Mouse (Mus musculus) liver, embryonic 16.5 days (tissue): Measurements from ENCODE around the gene Atg3. TPM values are rescaled to one million over a fixed set of nuclear protein-coding genes. Genes with fewer than 3 reads are reported as not detected.
A peak's percentile ranks its signal among the peaks of the same experiment; 100 is the strongest.

Experiments
- ATAC-seq: fragments of 200-750 bp; cut with Nextera tagmentation; 2 replicates; pipeline ENCODE4 v1.8.0; 2017; ENCODE audit warnings: low read depth, mild to moderate bottlenecking, moderate number of reproducible peaks, moderate library complexity
- H3K27ac ChIP-seq: fragments of 300-500 bp; sonication (generic); 2 replicates; pipeline ENCODE4 v1.5.1; 2014; ENCODE audit warnings: mild to moderate bottlenecking, low read length
- H3K27me3 ChIP-seq: fragments of 300-500 bp; sonication (generic); 2 replicates; pipeline ENCODE4 v1.6.1; 2014; ENCODE audit warnings: low read depth, low read length, mixed read lengths; ENCODE audit not compliant: control insufficient read depth, insufficient read depth
- H3K36me3 ChIP-seq: fragments of 300-500 bp; sonication (generic); 2 replicates; pipeline ENCODE4 v1.6.1; 2014; ENCODE audit warnings: mild to moderate bottlenecking; ENCODE audit not compliant: control insufficient read depth, insufficient read depth
- H3K4me1 ChIP-seq: fragments of 300-500 bp; sonication (generic); 2 replicates; pipeline ENCODE4 v1.6.1; 2014; ENCODE audit warnings: low read depth, low read length, mixed read lengths; ENCODE audit not compliant: control insufficient read depth
- H3K4me2 ChIP-seq: fragments of 300-500 bp; sonication (generic); 2 replicates; pipeline ENCODE4 v1.6.1; 2014; ENCODE audit warnings: low read depth, low read length, mixed read lengths
- H3K4me3 ChIP-seq: fragments of 300-500 bp; sonication (generic); 2 replicates; pipeline ENCODE4 v1.5.1; 2014; ENCODE audit warnings: low read depth, mild to moderate bottlenecking, low read length
- H3K9ac ChIP-seq: fragments of 300-500 bp; sonication (generic); 2 replicates; pipeline ENCODE4 v1.6.1; 2014; ENCODE audit warnings: low read depth, low read length
- H3K9me3 ChIP-seq: fragments of 300-500 bp; sonication (generic); replicated peaks from 2 replicates; pipeline ENCODE4 v1.6.1; 2016; ENCODE audit warnings: low read length; ENCODE audit not compliant: control insufficient read depth
- WGBS: fragments of 180-500 bp; shearing (Covaris S2); extraction: QIAGEN DNeasy Blood & Tissue Kit; methylation state at CpG from one replicate; pipeline ENCODE4 v1.1.7; 2014; ENCODE audit not compliant: insufficient replicate concordance; 5-methylcytosine and 5-hydroxymethylcytosine counted together
- polyA plus RNA-seq: library from polyadenylated mRNA; unstranded; fragments of >200 nt; fragmentation: Nextera tagmentation; extraction: Ambion mirVana; gene quantifications from 2 replicates; pipeline ENCODE4 v1.2.1, GENCODE M21; 2015

Gene Atg3
- polyA plus RNA-seq, 1 experiment from 2014 or later = 14.8 TPM

DNA sequence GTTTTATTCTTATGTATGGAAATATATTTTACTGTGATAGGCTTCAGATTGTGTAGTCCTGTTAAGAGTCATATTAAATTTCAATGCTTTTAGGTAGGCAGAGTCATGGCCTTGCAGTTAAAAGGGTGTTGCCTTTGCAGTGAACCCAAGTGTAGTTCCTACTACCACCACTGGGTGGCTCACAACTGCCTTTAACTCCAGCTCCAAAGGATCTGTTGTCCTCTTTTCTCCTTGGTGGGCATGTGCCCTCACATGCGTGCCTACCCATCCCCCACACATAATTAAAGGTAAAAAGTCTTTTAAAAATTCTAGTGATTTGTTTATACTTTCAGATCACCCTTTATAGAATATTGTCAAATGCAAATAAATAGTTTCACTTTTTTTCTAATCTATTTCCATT, 34.0 kb downstream of the Atg3 start:
- 4% methylated on average over 1 of the region's 1 CpGs for WGBS
- ATAC-seq = 0 out of 2 replicates have a peak, but pooled peaks have one; percentile 21

DNA sequence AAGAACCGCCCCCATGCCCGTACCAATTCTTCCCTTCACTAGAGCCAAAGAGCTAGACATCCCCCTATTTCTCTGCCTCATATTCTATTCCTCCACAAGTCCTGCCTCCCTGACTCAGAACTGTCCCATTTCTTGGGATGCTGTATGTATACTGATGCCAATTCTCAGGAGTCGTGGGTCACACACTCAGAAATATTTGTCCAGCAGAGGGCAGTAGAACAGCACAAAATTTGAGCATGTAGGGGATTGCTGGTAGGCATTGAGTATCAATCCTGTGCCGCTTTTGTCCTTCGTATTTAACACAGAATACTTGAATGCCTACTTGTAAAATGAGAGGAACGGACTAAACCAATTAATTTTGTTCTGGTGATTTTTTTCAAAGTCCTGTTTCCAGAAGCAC, 38.2 kb downstream of the Atg3 start:
- no peak overlapping the region for H3K4me3 ChIP-seq
- no peak overlapping the region for H3K27ac ChIP-seq
- H3K36me3 ChIP-seq = no peaks in the 10 kb centered on the region
- H3K9ac ChIP-seq = no peak overlapping the region
- no peaks in the 10 kb centered on the region for H3K4me1 ChIP-seq
- ATAC-seq = no peak
- WGBS = 38% methylated on average over 6 of the region's 6 CpGs
- no peaks in the 10 kb centered on the region for H3K9me3 ChIP-seq
- no peak overlapping the region for H3K4me2 ChIP-seq
- no peaks in the 10 kb centered on the region for H3K27me3 ChIP-seq

More for the DNA sequence above, 34.0 kb downstream of the Atg3 start:
- Histone ChIP-seq H3K9ac (no peak overlapping the region), H3K4me1 (no peaks in the 10 kb centered on the region), H3K4me2 (no peak overlapping the region), H3K27ac (no peak overlapping the region), H3K36me3 (no peaks in the 10 kb centered on the region), H3K27me3 (no peaks in the 10 kb centered on the region), H3K9me3 (no peaks in the 10 kb centered on the region), H3K4me3 (no peak overlapping the region)

DNA sequence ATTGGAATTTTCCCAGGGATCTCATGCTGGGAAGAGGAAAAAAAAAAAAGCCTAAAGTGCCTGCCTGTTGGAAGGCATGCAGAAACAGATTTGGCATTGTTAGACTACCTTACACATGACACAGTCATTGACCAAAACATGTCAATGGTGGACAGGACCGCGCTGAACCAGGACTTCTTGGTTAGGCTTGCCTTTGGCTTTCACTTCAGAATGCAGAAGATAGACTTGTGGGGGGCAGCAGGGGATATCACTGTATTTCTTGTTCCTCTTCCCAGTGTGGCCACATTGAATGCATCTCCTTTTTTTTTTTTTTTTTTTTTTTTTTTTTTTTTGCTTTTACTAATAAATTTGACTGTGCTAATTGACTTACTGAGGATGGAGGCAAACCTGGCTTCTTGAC, 42.8 kb downstream of the Atg3 start:
- H3K4me2 ChIP-seq = no peak overlapping the region
- no peak overlapping the region for H3K27ac ChIP-seq
- no peak overlapping the region for H3K4me3 ChIP-seq
- WGBS = 51% methylated on average over 2 of the region's 2 CpGs
- ATAC-seq = no peak
- H3K9me3 ChIP-seq = no peaks in the 10 kb centered on the region
- H3K9ac ChIP-seq = no peak overlapping the region
- no peaks in the 10 kb centered on the region for H3K36me3 ChIP-seq
- H3K4me1 ChIP-seq = no peaks in the 10 kb centered on the region
- H3K27me3 ChIP-seq = no peaks in the 10 kb centered on the region

DNA sequence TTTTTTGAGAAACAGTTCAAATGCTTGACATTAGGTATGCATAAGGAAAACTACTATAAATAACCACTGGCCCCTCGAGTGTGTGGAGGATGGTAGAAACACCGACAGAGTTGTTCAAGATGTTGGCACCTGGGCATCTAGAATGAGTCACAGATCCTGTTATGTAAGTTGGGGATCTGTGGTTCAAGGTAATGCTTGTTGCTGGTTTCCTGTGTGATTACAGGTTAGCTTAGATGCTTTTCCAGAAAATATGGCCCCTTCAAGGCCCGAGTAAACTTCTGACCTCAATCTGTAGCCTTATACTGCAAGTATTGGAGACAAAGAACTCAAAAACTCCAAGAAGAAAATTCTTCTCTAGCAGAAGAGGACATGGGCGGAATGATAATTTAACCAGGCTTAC, 45.9 kb downstream of the Atg3 start:
- Histone ChIP-seq H3K4me2 (no peak overlapping the region), H3K27ac (no peak overlapping the region), H3K4me3 (no peak overlapping the region), H3K27me3 (no peaks in the 10 kb centered on the region), H3K36me3 (no peaks in the 10 kb centered on the region), H3K9ac (no peak overlapping the region), H3K4me1 (no peaks in the 10 kb centered on the region), H3K9me3 (no peaks in the 10 kb centered on the region)
- ATAC-seq = no peak
- WGBS = 48% methylated on average over 4 of the region's 4 CpGs

DNA sequence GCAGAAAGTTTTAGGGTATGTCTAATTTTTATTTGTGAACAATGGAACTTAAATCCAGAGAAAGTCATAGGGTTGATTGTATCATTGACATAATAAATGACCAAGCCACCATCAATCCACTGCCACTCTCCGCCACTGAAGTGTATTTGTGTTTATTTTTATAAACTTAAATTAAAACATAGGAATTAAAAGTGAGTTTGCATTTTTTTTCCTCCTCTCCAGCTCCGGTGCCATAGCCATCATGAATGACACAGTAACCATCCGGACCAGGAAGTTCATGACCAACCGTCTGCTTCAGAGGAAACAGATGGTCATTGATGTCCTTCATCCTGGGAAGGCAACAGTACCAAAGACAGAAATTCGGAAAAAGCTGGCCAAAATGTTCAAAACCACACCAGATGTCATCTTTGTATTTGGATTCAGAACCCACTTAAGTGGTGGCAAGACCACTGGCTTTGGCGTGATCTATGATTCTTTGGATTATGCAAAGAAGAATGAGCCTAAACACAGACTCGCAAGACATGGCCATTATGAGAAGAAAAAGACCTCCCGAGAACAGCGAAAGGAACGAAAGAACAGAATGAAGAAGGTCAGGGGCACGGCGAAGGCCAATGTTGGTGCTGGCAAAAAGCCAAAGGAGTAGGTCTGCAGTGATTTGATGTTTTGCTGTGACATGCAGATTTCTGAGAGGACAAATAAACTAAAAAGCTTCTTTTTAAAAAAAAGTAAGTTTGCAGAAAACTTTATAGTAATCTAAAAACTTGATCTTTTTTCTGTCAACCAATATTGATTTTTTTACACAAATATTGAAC, 46.5 kb downstream of the Atg3 start:
- H3K4me3 ChIP-seq = no peak overlapping the region
- no peaks in the 10 kb centered on the region for H3K36me3 ChIP-seq
- H3K4me2 ChIP-seq = no peak overlapping the region
- no peak overlapping the region for H3K27ac ChIP-seq
- H3K27me3 ChIP-seq = no peaks in the 10 kb centered on the region
- ATAC-seq = no peak
- WGBS = 34% methylated on average over 12 of the region's 12 CpGs
- H3K9me3 ChIP-seq = no peaks in the 10 kb centered on the region
- no peaks in the 10 kb centered on the region for H3K4me1 ChIP-seq
- H3K9ac ChIP-seq = no peak overlapping the region

DNA sequence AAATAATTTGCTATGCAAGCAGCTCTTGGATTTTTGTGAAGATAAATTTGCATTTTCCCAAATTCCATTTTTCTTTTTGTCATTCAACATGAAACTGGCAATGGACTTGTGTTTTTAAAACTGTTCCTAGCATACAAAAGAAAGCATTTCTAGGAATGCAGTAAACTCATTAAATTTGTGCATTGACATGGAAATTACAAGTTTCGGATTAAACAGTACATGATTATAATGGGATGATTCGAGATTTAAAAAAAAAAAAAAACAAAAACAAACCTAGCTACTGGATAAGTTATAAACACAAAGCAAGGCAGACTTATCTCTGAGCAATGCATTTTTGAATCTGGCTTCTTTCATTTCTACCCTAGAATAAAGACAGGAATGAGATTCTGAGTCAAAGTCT, 63.4 kb downstream of the Atg3 start:
- H3K9ac ChIP-seq = no peak overlapping the region
- H3K4me3 ChIP-seq = no peak overlapping the region
- no peaks in the 10 kb centered on the region for H3K36me3 ChIP-seq
- no peak overlapping the region for H3K27ac ChIP-seq
- H3K9me3 ChIP-seq = no peaks in the 10 kb centered on the region
- H3K4me2 ChIP-seq = no peak overlapping the region
- H3K27me3 ChIP-seq = no peaks in the 10 kb centered on the region
- no peaks in the 10 kb centered on the region for H3K4me1 ChIP-seq
- WGBS = 60% methylated on average over 2 of the region's 2 CpGs
- ATAC-seq = no peak

DNA sequence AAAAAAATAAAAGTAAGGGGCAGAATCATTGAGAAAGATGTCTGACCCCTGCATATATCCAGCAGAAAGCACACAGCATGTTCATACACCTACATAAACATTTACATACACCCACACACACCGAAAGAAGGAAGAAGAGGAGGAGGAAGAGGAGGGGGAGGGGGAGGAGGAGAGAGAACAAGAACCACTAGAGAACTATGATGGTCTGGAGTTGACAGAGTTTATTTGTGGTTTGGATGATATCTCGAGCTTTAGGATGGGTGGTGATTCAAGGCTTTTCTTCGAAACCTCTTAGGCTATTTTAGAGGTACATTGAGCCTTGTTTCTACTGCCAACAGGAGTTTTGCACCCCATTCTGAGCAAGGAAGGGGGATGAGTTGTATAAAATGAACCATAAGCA, 64.2 kb downstream of the Atg3 start:
- H3K9ac ChIP-seq = no peak overlapping the region
- H3K4me2 ChIP-seq = no peak overlapping the region
- H3K27me3 ChIP-seq = no peaks in the 10 kb centered on the region
- H3K9me3 ChIP-seq = no peaks in the 10 kb centered on the region
- H3K4me3 ChIP-seq = no peak overlapping the region
- no peak for ATAC-seq
- WGBS = 31% methylated on average over 3 of the region's 3 CpGs
- H3K36me3 ChIP-seq = no peaks in the 10 kb centered on the region
- no peak overlapping the region for H3K27ac ChIP-seq
- no peaks in the 10 kb centered on the region for H3K4me1 ChIP-seq

DNA sequence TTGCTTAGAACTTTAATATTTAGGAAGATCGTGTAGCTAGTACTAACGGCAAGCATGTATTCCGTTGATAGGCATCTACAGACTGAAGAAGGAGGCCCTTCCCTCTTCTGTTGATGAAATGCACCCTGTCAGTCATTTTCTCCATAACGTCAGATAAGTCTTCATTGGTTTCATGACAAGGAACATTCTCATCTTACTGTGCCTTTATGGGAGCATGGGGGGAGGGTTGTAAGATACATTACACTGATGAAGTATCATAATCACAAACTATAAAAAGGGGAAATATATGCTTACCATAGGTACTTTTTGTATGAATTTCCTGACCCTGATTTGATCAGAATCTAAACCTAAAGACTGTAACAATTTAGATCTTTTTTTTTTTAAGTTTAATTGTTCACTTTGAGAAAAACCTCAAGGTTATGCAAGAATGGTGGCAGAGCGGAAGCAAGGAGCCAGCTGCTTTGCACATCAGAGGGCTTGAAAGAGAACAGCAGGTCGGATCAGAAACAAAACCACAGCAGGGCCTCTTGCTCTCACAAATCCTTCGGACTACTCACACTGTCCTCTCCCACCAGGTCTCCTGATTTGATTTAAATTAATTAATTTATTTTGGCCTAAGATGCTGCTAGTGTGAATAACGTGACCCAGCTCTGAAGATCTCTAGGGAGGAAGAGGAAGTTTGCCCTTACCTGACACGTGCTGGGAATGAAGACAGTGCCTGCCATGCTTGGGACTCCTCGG, 65.2 kb downstream of the Atg3 start, which contains the start of gene Btla:
Gene Btla, plus strand, starts transcription at position 668 of the 741 bp plus-strand sequence.
- H3K9ac ChIP-seq = no peak within 1 kb of the TSS
- 29% methylated on average over 10 of the region's 10 CpGs for WGBS
- no peak within 1 kb of the TSS for H3K4me3 ChIP-seq
- H3K27me3 ChIP-seq = no peaks in the 10 kb centered on the region
- no peaks in the 10 kb centered on the region for H3K9me3 ChIP-seq
- H3K4me2 ChIP-seq = no peak within 1 kb of the TSS; the same call in 1 of the 2 replicates
- no peak within 1 kb of the TSS for H3K27ac ChIP-seq
- no peaks in the 10 kb centered on the region for H3K4me1 ChIP-seq
- no peak for ATAC-seq
- no peaks in the 10 kb centered on the region for H3K36me3 ChIP-seq

DNA sequence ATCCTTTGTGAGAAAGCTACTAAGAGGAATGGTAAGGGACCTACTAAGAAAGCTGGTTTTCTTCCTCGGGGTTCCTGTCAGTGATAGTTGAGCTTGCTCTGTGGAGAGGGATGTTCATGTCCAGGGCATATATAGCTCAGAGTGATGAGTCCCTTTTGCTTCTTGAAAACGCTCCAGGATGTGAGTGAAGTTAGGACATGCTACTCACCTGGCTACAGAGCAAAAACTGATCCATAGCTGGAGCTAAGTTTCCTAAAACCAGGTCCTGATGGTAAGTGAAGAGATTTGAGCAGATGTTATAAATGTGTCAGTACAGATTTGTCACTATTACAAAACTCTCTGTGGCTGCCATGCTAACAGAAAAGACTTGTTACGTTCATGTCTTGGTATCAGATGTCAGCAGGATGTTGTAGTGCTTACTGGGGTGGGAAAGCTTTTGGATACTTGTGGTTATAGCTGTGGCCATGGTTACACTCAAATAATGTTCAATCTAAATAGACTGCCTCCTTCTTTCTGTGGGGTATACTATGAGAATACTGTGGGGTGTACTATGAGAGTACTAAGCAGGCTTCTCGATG, 65.9 kb downstream of the Atg3 start:
- H3K9ac ChIP-seq = no peak overlapping the region

More for the DNA sequence above, 65.9 kb downstream of the Atg3 start:
- 42% methylated on average over 4 of the region's 4 CpGs for WGBS
- Histone ChIP-seq H3K4me1 (no peaks in the 10 kb centered on the region), H3K9me3 (no peaks in the 10 kb centered on the region), H3K36me3 (no peaks in the 10 kb centered on the region), H3K4me2 (no peak overlapping the region; the same call in 1 of the 2 replicates), H3K27me3 (no peaks in the 10 kb centered on the region), H3K4me3 (no peak overlapping the region), H3K27ac (no peak overlapping the region)
- no peak for ATAC-seq
